Mouse (Mus musculus) retina, adult 2 months (tissue): ENCODE results near the gene 1600015I10Rik.

Source experiments
- DNase-seq: peaks from one replicate; pipeline ENCODE4 v3.0.0-alpha.2; 2012; ENCODE audit warnings: low read depth, low spot score

The 1600015I10Rik gene

GRCm38 (mm10) chr6:48967868-48968267 lies 38.2 kb downstream of the 1600015I10Rik start:
- DNase-seq = no peak

- DNase-seq = no peak
These were observed 45.0 kb downstream of the 1600015I10Rik start, which contains the start of gene Doxl2 for GRCm38 (mm10) chr6:48974663-48975062. Doxl2 (plus strand) TSS chr6:48974963.

- DNase-seq = no peak
These were observed 49.9 kb downstream of the 1600015I10Rik start for GRCm38 (mm10) chr6:48979616-48980015.

- no peak for DNase-seq
These were observed 52.6 kb downstream of the 1600015I10Rik start for GRCm38 (mm10) chr6:48982305-48982704.
